Mouse (Mus musculus) testis, postnatal 10 days (tissue): Measurements from ENCODE around the gene Foxj2.

Experiments used
- DNase-seq: peaks from one replicate; pipeline ENCODE4 v3.0.0; 2021; ENCODE audit warnings: low spot score

Foxj2 gene

DNA sequence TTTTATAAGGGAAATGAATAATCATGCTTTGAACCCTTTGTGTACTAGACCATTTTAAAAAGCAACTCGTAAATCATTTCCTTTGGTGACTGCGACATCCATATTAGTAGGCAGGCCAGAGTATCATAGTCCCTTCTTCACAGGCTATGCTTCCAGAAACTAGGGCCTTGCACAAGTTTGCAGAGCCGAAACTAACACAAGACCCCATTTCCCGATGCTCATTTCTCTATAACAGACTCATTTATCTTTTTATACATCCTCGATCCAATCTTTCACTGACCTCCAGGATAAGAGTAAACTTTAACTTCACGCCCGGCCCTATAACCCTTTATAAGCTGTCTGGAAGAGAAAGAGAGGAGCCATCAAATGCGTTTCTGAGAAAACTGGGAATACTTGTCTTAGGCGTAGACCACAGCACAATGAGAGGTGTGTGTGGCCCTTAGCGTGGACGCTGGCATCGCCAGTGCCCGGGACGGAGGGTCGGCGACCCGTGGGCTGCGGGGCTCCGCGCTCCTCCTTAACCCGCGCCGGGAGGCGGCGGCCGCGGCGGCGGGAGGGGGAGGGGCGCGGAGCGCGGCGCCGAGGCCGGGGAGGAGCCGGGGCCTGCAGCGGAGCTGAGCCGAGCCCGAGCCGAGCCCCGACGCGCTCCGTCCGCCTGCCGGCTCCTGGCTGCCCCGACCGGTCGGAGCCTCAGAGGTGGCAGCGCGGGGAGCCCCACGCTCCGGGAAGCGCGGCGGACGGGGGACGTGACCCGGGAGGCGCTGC lies at the start of gene Foxj2:
TSS of gene Foxj2 (plus strand) at position 609 of the 765 bp plus-strand sequence.
- peak; percentile 86 for DNase-seq

DNA sequence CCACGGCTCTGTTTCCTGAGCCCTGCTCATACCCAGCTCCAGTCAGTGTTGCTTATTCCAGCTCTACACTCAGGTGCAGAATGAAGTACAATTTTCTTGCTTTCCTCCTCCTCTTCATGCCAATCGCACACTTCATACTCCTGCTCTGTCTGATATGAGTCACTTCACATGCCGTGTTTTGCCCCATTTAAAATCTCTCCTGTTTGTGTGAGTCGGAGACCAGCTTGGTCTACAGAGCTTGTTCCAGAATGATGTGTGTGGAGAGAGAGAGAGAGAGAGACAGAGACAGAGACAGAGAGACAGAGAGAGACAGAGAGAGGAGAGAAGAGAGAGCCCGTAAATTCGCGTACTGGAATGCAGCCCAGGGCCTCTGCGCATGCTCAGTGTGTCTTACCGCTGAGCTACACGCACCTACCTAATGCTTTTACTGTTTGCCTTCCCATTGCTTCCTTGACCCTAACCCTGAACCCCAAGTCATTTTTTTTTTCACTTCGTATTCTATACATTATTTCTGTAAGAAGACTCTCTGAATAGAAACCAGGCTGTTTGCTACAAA lies 48.9 kb upstream of the Foxj2 start:
- no peak for DNase-seq

DNA sequence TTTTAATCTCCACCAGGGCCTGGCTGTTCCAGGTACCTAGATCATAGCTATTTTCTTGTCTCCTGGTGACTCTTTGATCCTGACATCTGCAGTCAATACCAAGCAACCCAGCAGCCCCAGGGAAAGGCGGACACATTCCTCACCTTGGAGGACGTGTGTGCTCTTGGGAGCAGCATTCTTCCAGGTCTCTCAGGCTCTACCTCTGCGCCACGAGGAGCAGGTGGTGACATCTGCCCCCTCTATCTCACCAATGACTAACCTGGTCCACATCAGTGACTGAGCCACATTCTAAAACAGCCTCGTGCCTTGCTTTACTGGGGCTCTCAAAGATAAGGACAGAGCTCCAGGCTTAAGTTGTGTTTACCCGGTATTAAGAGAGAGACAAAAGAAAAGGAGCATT lies 47.0 kb upstream of the Foxj2 start:
- no peak for DNase-seq

DNA sequence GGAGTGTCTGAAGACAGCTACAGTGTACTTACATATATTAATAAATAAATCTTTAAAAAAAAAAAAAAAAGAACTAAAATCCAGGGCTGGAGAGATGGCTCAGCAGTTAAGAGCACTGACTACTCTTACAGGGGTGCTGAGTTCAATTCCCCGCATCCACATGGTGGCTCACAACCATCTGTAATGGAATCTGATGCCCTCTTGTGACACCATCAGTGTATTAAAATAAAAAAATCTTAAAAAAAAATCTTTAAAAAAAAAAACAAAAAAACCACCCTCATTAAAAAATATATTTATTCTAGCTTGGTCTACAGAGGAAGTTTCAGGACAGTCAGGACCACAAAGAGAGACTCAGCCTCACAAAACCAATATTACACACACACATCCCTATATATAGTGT lies 45.4 kb upstream of the Foxj2 start:
- no peak for DNase-seq

DNA sequence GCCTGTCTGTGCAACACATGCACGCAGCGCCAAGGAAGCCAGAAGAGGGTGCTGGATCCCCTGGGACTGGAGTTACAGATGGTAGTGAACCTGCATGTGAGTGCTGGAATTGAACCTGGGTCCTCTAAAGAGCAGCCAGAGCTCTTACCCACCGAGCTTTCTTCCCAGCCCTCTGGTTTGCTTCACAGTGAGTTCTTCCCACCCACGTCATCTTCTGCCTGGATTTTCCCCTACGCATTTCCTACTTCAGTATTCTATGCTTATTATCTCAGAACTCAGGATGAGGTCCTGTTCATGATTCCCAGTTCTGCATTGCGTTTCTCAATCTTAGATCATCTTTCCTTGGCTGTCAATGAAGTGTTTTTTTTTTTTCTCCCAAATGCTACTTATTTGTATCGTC lies 43.7 kb upstream of the Foxj2 start:
- no peak for DNase-seq

DNA sequence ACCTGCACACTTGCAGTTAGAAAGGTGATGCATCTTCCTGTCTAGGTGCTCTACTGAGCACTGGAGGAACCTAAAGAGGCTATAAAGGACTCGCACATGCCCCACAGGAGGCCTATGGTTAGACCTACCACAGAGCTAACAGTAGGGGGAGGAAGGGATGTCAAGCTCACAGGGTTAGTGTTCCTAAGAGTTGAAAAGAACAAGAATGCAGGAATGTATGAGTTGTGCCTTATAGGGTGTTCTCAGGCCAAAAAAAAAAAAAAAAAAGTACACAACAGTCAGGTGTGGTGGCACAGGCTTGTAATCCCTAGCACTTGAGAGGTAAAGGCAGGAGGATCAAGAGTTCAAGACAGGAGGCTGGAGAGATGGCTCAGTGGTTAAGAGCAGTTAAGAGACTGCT lies 39.8 kb upstream of the Foxj2 start:
- DNase-seq, result no peak

DNA sequence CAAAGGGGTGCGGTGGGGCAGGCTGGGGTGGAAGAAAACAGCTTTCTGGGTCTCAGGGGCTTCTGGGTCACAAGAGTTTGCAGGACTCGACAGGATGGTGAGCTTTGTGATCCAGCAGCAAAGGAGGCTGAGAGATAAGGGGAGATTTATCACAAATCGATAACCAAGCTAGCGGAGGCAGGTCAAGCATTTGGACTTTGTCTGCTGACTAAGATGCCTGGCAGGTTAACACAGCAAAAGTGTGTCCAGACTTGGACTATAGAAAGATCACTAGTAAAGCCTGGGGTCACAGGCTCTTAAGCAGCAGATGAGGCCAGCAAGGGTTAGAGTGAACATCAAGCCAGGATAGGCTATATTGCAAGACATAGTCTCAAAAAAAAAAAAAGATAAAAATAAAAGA lies 38.5 kb upstream of the Foxj2 start:
- DNase-seq, result no peak

DNA sequence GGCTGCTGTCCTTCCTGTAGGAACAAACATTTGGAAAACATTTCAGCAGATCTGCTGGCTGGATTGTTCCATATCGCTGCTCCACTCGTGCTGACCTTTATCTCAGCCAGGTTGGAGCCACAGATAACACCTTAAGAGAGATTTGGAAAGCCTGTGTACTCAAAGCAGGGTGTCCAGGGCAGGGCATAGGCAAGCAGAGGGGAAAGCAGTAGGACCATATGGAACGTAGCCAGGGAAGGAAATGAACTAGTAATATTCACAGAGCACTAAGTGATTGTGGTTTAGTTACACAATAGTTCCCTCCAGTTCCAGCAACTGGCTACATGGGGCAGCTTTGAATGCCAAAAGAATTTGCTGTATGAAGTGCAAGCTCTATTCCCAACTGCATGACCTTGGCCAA lies 37.5 kb upstream of the Foxj2 start:
- DNase-seq, result no peak

DNA sequence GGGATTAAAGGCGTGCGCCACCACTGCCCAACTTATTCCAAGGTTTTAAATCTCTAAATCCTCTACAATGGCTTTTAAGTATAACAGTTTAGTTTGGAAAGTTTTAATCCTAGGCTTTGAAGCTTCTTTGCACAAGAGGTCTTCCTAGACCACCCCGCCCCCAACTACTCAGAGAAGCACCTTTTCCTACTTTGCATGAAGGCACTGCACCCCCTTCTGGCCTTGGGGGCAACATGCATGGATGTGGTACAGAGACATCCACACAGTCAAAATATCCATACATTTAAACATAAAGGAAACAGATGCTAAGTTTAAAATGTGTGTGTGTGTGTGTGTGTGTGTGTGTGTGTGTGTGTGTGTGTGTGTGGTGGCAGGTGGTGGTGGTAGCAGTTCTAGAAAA lies 34.8 kb upstream of the Foxj2 start:
- DNase-seq, result no peak

DNA sequence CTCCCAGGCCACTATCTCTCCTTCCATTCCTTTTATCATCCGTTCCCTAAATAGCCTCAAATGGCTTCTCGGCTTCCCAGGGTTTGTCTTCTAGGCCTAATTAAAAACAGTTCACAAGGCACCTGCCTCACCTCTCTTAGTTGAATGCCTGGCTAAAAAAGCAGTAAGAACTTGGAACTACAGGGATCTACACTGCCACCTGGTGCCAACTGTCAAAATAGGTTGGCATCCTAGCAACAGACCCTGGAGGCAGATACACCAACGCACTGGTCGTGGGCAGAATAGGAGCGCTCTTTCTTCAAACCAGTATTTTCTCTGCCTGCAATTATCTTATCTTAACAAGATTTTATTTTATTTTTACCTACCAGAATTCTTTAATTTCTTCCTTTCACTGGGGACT lies 33.4 kb upstream of the Foxj2 start:
- peak; percentile 74 for DNase-seq

DNA sequence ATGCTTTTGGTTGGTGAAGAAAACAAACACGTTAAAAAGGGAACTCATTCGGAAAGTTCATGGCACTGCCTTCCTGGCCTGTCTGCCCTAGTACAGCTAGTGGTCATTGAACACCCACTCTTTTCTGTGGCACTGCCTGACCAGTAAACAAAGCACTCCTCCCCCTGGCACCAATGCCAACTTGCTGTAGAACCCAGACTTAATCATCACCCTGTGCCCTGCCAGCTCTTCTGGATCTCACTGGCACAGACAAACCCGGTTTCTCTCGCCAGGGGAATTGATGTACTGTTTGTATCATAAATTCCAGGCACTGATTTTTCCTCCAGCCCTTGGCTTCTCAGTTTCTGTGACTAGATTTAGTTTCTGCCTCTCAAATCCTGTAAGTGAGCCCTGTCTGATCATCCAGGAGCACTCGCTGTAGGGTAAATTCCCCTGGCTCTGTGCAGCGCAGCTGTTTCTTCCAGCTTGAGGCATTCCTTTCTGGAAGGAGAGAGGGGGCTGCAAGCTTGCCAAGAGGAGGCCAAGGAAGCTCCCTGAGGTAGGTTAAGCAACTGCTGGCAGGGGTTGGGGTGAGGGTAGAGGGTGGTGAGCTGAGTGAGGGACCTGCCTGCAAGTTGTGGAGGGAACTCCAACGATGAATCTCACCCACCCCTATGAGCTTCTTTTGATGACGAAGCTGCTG lies 24.3 kb upstream of the Foxj2 start:
- no peak for DNase-seq

DNA sequence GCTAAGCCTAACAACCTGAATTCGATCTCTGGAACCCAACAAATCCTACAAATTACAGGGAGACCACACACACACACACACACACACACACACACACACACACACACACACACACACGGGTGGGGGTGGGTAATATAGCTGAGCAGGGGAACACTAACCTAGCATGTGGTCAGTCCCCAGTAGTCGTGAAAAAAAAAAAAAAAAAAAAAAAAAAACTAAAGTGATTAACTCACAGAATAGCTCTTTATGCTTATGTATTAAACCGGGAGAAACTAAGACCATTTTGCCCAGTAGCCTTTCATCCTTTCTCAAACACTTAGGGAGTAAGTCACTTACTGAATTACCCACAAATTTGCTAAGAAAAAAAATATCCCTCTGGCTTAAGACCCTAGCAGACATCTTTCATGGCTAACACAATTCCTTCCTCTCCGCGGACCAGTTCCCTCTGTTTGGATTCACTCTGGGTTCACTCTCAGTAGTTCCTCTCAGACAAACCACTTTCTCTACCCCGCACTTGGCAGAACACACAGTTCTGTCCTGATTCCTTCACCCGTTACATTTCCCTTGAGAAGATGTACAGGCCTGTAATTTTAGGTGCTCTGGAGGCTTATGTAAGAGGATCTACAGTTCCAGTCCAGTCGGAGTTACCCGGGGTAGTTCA lies 18.9 kb upstream of the Foxj2 start:
- DNase-seq, result no peak

DNA sequence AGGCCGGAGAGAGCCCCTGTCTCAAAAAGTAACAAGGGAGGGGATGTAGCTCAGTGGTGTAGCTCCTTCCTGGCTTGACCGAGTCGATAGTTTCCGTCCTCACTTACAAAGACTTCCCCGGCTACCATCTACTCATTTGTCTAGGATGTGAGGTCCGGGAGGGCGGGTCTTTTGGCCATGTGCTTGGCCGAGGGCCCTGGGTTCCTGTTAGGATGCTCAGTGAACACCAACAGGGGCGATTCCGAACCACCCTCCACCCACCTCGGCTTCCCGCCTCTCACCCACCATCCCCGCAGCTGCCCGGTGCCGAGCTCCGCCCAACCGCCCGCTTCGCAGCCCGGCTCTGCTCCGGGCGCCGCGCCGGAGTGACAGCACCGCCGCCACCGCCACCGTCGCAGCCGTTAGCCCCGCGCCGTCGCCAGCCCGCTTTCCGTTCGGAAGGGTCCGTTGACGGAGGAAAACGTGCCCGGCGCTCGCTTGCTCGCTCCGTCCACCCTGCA lies 18.4 kb upstream of the Foxj2 start, which contains the start of gene Slc2a3:
TSS of gene Slc2a3 (minus strand) at position 340 of the 500 bp plus-strand sequence.
- DNase-seq, result peak; percentile 76

DNA sequence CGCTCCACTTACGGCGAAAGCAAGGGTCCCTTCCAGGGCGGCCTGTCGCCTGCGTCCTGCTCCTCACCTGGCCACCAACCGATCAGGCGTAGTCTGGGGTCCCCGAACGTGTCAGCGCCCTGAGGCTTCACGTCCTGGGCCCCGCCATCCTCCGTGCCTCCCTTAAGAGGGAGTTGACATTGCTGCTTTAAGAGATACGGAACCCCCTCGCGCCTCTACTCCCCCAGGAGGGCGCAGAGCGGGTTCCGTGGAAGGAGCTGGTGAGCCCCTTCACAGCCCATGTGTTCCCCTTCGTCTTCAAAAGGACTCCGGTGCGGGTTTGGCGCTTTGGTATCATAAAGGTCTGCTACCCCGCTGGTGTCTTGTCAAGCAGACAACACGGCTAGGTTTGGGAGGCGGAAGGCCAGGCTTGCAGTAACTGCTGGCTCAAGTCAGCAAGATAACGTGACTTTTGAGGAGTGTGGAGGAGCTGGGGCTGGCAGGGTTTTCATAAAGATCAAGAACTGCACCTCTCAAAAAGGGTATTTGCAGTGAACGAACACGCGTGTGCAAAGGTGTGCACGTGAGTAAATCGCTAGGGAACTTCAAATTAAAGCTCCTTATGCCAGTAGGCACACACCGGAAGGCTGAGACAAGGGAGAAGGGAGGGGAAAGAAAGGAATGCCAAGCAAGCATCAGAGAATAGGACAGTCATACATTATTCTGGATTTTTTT lies 17.8 kb upstream of the Foxj2 start:
- peak; percentile 65 for DNase-seq

DNA sequence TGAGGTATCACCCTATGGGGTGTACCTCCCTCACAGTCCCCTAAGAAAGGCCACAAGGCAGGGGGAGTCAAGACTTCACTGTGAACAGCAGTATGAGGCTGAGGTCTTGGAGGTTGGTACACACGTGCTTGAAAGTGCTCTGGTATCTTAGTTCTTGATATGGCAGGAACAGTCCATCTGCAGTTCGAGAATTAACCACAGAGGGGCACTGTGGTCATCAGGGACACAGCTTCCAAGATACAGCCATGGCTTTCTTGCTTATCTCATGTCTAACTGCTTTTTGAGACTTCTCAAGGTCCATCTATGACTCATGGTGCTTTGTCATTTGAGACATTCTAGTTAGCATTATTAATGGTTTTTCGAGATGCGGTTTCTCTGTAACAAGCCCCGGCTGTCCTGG lies 15.3 kb upstream of the Foxj2 start:
- peak; percentile 91 for DNase-seq

DNA sequence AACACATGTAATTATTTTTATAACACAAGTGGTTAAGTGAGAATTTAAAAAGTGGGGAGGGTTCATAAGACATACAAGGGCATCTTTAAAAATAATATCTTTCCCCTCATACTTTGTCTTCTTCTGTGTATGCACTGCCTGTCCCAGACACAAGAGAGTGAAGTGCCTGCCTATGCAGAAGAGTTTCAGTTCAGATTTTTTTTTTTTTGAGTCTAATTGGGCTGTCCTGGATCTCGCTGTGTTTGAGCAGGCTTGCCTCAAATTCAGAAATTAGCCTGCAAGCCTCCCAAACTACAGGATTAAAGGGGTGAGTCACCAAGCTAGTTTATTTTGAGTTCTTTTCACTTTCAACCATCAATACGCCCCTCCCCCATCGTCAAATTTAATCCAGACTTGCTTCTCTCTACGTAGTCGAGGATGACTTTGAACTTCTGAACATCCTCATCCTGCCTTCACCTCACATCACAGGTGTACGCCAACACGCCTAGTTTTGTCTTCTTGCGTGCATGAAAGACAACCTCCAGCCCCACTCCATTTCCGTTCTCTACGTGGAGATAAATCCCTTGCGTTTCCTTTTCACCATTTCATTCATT lies 9.6 kb upstream of the Foxj2 start:
- DNase-seq, result no peak

DNA sequence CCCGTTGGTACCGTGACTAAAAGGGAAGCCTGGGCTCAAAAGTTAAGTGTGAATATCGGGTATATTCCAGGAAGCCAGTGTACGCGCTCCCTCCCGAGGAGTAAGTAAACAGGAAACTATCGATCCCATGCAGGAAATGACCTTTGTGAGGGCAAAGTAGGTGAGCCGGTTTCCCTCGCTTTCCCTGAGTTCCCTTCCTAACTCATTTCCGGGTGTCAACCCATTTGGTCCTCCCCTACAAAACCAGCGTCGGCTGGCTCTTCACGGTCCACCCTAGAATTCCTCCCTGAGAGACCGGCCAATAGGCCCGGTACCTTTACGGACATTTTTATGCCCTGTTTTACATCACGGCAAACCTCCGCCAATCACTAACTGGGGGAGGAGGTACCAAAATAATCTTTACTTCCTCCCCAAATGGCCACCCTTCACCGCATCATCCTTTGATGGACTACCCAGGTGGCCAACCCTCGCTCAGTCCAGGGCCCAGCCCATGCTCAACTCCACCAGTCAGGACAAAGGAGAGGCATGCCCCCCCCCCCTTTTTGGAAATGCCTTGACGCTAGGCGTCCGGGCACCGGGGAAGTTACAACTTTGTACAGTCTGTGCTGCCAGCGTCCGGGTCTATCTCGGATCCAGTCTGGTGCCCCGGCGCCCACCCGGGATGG lies 9.0 kb upstream of the Foxj2 start:
- DNase-seq, result peak; percentile 96

DNA sequence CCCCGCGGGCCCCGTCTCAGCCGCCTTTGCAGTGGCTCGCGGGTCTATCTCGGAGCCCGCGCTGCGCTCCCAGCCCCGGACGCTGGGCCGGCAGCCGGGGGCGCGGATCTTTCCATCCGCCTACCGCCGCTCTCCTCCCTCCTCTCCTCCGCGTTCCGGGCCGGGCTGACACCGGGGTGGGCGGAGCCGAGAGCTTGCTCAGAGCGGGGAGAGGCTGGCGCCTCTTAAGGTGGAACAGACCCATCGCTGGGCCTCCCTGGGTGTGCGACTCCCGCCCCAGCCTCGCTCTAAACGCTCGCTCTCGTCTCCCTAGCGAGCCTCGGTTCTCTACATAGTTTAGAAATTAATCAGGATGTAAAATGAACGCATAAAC lies 8.4 kb upstream of the Foxj2 start:
- DNase-seq, result peak; percentile 96

DNA sequence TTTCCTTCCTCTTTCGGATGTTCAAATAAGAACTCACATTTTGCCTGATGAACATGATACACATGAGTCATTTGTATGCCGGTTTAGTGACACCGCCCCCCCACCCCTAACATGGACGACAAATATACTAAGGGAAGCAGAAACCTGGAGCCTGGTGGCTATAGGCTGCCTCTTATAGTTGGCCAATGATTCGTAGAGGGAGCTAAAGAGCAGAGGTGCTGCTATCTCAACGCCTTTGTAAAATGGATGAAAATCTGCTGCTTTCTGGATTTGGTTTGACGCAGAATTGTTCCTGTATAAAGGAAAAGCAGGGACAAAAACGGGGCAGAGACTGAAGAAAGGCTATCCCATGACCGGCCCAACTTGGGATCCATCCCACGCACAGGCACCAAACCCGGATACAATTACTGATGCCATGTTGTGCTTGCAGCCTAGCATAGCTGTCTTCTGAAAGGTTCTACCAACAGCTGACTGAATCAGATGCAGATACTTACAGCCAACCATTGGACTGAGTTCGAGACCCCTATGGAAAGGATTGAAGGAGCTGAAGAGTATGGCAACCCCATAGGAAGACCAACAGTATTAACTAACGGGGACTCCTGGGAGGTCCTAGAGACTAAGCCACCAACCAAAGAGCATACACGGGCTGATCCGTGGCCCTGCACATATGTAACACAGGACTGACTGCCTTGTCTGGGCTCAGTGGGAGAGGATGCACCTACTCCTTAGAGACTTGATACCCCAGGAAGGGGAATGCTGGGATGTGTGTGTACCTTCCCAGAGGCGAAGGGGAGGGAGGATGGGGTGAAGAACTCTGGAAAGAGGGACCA lies 7.7 kb upstream of the Foxj2 start:
- no peak for DNase-seq

DNA sequence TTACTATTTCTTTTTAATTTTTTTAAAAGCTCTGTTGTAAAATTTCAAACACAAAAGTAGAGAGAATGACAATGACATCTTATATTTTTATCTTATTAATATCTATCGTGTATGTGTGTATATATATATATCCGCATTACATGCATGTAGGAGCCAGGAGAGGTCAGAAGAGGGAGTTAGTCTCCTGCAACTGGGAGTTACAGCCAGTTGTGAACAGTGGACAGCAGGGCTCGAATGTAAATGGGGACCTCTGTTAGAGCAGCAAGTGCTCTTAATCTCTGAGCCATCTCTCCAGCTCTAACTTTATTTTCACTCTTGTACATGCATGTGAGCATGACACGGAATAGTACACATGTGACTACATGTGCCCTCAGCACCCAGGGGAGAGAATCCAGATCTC lies 7.0 kb upstream of the Foxj2 start:
- no peak for DNase-seq
